In genomic region chr6:112890331-112890751, GRCm38 (mm10) we compare ENCODE assay signal across 15 mouse cellular contexts. TPM values are rescaled to one million over a fixed set of nuclear protein-coding genes. Genes with fewer than 3 reads are reported as not detected.
DNase-seq lines count a peak whose midpoint lies in the region; ATAC-seq and TF ChIP-seq lines count a peak whose summit lies in the region.
"Had no signal": no experiment of that assay in that cellular context is flagged by ENCODE, and none has a peak within 500 bp of the region (broad histone marks: within the 10 kb centered on the region; RNA-seq: fewer than 3 reads in every experiment).

No protein-coding gene starts in this region.

- H3ac ChIP-seq in myocyte (ENCODE audit: control insufficient read depth, insufficient read length): no peak overlapping the region

- no peaks in the 10 kb centered on the region for H3K9me3 ChIP-seq in kidney, embryonic 14.5 days (ENCODE audit: control insufficient read depth, low read length)
- H3K9me3 ChIP-seq: liver, embryonic 13.5 days; neural tube, embryonic 13.5 days had no signal

- H3K4me3 ChIP-seq in kidney, embryonic 14.5 days (ENCODE audit: low read length): no peak overlapping the region
- H3K4me3 ChIP-seq in myocyte: no peak overlapping the region
- H3K4me3 ChIP-seq: liver, embryonic 13.5 days; neural tube, embryonic 13.5 days had no signal

- no peak for TF ChIP-seq POLR2A in myocyte (IDR thresholded peaks at IDR 0.05; ENCODE audit: insufficient read length, low read depth)

- H3K79me2 ChIP-seq in myocyte (ENCODE audit: control insufficient read depth, insufficient read depth): peaks cover 3% of the 10 kb centered on the region

- no peaks in the 10 kb centered on the region for H3K36me3 ChIP-seq in kidney, embryonic 14.5 days (ENCODE audit: control insufficient read depth, insufficient read depth, low read length)
- H3K36me3 ChIP-seq in myocyte (ENCODE audit: control insufficient read depth, insufficient read depth): no peaks in the 10 kb centered on the region
- H3K36me3 ChIP-seq: G1E; liver, embryonic 13.5 days; neural tube, embryonic 13.5 days had no signal

- WGBS in kidney, embryonic 14.5 days: 68% methylated on average over 2 of the region's 2 CpGs

- ATAC-seq in kidney, embryonic 14.5 days (ENCODE audit: low FRiP score, low TSS enrichment): no peak
- ATAC-seq: activated CD4-positive, CD25-positive, alpha-beta regulatory T cell, adult 4 months; hindbrain, postnatal 0 days had no signal

- H3K27me3 ChIP-seq in kidney, embryonic 14.5 days (ENCODE audit: control insufficient read depth, insufficient read depth, low read length): no peaks in the 10 kb centered on the region
- no peaks in the 10 kb centered on the region for H3K27me3 ChIP-seq in myocyte (ENCODE audit: control insufficient read depth, insufficient read depth, insufficient read length)
- H3K27me3 ChIP-seq: liver, embryonic 13.5 days; neural tube, embryonic 13.5 days had no signal

- no peak overlapping the region for H3K9ac ChIP-seq in kidney, embryonic 14.5 days (ENCODE audit: low read depth, low read length)
- H3K9ac ChIP-seq: liver, embryonic 13.5 days; neural tube, embryonic 13.5 days had no signal

- no peak overlapping the region for H3K27ac ChIP-seq in kidney, embryonic 14.5 days (ENCODE audit: low read depth, low read length)
- H3K27ac ChIP-seq: hindbrain, postnatal 0 days; liver, embryonic 13.5 days; neural tube, embryonic 13.5 days had no signal

- DNase-seq in cerebellum, adult 18-20 months: peak; percentile 51 to 64
- no peak for DNase-seq in cerebellum, postnatal 4 days (ENCODE audit: low spot score in 2 of 2)
- DNase-seq in kidney, postnatal 10 days: peak; percentile 52
- peak; percentile 53 for DNase-seq in adrenal gland, postnatal 10 days
- no peak for DNase-seq in neural tube, embryonic 10.5 days (ENCODE audit: extremely low spot score, low spot score)
- no peak for DNase-seq in urinary bladder, adult 18-20 months (ENCODE audit: low spot score in 2 of 2)
- DNase-seq: liver, embryonic 13.5 days; lung, postnatal 14 days; midbrain, embryonic 14.5 days had no signal

- no peaks in the 10 kb centered on the region for H3K4me1 ChIP-seq in kidney, embryonic 14.5 days (ENCODE audit: control insufficient read depth, insufficient read depth, low read length)

- H3K4me2 ChIP-seq in kidney, embryonic 14.5 days (replicated peaks; ENCODE audit: low read depth, low read length): no peak overlapping the region
- peak overlapping the region; percentile 29 for H3K4me2 ChIP-seq in myocyte (ENCODE audit: low read depth)
- H3K4me2 ChIP-seq: liver, embryonic 13.5 days; neural tube, embryonic 13.5 days had no signal

TF ChIP-seq in myocyte, 11 proteins besides CTCF, POLR2A, EP300 and RAD21:
- TF ChIP-seq E2F4 (IDR thresholded peaks at IDR 0.05; ENCODE audit: insufficient read depth) (no peak), USF1 (IDR thresholded peaks at IDR 0.05; ENCODE audit: low read depth) (no peak), TCF3 (IDR thresholded peaks at IDR 0.05; ENCODE audit: insufficient read length, low read depth) (no peak), REST (IDR thresholded peaks at IDR 0.05; ENCODE audit: insufficient read depth, insufficient read length) (no peak), CEBPB (IDR thresholded peaks at IDR 0.05; ENCODE audit: insufficient read depth, poor library complexity, severe bottlenecking) (no peak), SRF (IDR thresholded peaks at IDR 0.05; ENCODE audit: control insufficient read depth, insufficient read length, low read depth) (no peak), MYOG (IDR thresholded peaks at IDR 0.05; ENCODE audit: control insufficient read depth in 1 of 3, insufficient read depth in 1 of 3, insufficient read length in 2 of 3, low read depth in 2 of 3) (no peak), TCF12 (IDR thresholded peaks at IDR 0.05; ENCODE audit: insufficient read depth, poor library complexity, severe bottlenecking) (no peak)

RNA-seq across cellular contexts. Expression of gene Srgap3, which starts 56.7 kb away (rescaled TPM):
- 4.6 and 6.9 TPM in 2 replicates for polyA plus RNA-seq in kidney, embryonic 14.5 days (2014; fragmentation: Nextera tagmentation; extraction: Ambion mirVana)
- 10 to 100 TPM; 13.2 to 15.8 TPM for total RNA-seq in adrenal gland, postnatal 10 days (2021)
- polyA plus RNA-seq in myocyte (2012; fragmentation: generic; extraction: Trizol): 6.9 TPM
- polyA plus RNA-seq: G1E had no signal

Comparison
In these comparisons a context has a peak if more than half of its experiments do, and no peak if none do; other contexts are left out.
1. DNase-seq: peak in cerebellum, adult 18-20 months (2 of 2), kidney, postnatal 10 days (single experiment) and adrenal gland, postnatal 10 days (single experiment); none in cerebellum, postnatal 4 days (0 of 2), neural tube, embryonic 10.5 days (single experiment) and urinary bladder, adult 18-20 months (0 of 2).